Mouse (Mus musculus): Measurements from ENCODE around the gene Akap1. TPM values are rescaled to one million over a fixed set of nuclear protein-coding genes. Genes with fewer than 3 reads are reported as not detected.

Akap1 gene
- total and polyA plus RNA-seq, 2 experiments from 2014 or later: 54.0 to 125 TPM

DNA sequence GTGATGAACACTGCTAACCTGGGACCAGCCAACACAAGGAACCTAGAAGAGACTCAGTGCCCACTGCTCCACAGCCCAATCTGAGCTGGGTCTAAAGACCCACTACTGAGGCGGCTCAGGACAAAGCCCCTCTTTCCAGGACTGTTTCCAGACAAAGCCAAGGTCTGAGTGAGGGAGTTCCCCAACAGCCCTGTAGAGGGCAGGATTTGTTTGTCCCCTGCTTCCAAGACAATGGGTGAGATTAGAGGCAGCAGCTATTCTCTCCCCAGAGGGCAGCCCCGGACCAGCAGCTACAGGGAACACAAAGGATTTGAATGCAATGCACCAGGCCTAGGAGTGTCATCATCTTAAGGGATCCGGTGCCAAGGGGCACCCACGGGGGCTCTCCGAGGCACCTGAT lies 15.8 kb downstream of the Akap1 start:
- Histone ChIP-seq H3K36me3 (replicated peaks; ENCODE audit: control insufficient read depth, insufficient read depth, low read length) (peaks cover 22% of the 10 kb centered on the region), H3K27me3 (ENCODE audit: control insufficient read depth, insufficient read depth, low read length) (no peaks in the 10 kb centered on the region), H3K4me3 (ENCODE audit: low read depth, low read length) (0 out of 2 replicates have a peak overlapping the region, but pooled peaks have one; percentile 2), H3K4me1 (ENCODE audit: control insufficient read depth, insufficient read depth) (peaks cover 42% of the 10 kb centered on the region), H3K9me3 (replicated peaks; ENCODE audit: control insufficient read depth, low read length) (no peaks in the 10 kb centered on the region), H3K9ac (replicated peaks; ENCODE audit: low read depth, low read length) (peak overlapping the region; percentile 30), H3K27ac (ENCODE audit: low read depth) (peak overlapping the region; percentile 92), H3K4me2 (ENCODE audit: low read depth, low read length) (peak overlapping the region; percentile 45)
- ATAC-seq (ENCODE audit: insufficient read depth, low read depth): peak; percentile 70
- peak; percentile 90 for TF ChIP-seq CTCF (IDR thresholded peaks at IDR 0.05; ENCODE audit: low read depth)
- no peak for TF ChIP-seq EP300 (IDR thresholded peaks at IDR 0.05; ENCODE audit: low read depth)
- DNase-seq (ENCODE audit: low spot score): peak; percentile 85
- 16% methylated on average over 5 of the region's 5 CpGs for WGBS

DNA sequence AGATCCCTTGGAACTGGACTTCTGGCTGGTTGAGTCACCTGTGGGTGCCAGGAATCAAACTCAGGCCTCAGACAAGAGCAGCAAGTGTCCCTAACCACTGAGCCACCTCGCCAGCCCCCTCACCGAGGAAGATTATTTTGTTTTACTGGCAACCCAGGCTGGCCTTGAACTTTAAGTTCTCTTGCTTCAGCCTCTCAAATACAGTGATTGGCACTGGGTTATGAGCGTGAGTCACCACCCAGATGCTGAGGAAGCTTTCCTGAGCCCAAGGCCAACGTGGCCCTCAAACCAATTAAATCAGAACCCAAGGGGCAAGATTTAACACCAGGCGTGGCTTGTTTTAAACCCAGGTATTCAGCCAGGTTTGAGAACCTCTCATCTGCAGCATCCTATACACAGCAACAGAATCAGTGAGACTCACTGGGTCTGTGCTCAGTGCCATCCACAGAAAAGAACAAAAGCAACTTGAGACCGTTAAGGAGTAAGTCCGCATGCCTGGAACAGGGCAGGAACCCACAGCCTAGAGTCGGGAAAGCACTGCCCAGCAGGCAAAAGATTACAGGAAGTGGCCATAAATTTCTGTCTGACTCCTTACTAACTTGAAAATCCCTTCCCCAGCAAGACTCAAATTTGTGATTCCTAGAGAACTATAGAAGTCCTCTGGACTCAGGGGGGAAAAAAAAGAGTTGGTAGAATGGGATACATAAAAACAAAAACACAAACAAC lies 16.9 kb downstream of the Akap1 start:
- no peak overlapping the region for H3K9ac ChIP-seq (replicated peaks; ENCODE audit: low read depth, low read length)
- ATAC-seq (ENCODE audit: insufficient read depth, low read depth): no peak
- H3K36me3 ChIP-seq (replicated peaks; ENCODE audit: control insufficient read depth, insufficient read depth, low read length): peaks cover 25% of the 10 kb centered on the region
- no peak overlapping the region for H3K4me3 ChIP-seq (ENCODE audit: low read depth, low read length)
- H3K27ac ChIP-seq (ENCODE audit: low read depth): peak overlapping the region; percentile 92
- 68% methylated on average over 8 of the region's 8 CpGs for WGBS
- no peaks in the 10 kb centered on the region for H3K27me3 ChIP-seq (ENCODE audit: control insufficient read depth, insufficient read depth, low read length)
- no peak for TF ChIP-seq EP300 (IDR thresholded peaks at IDR 0.05; ENCODE audit: low read depth)
- no peak for TF ChIP-seq CTCF (IDR thresholded peaks at IDR 0.05; ENCODE audit: low read depth)
- peaks cover 35% of the 10 kb centered on the region for H3K4me1 ChIP-seq (ENCODE audit: control insufficient read depth, insufficient read depth)
- DNase-seq (ENCODE audit: low spot score): no peak
- H3K4me2 ChIP-seq (ENCODE audit: low read depth, low read length): no peak overlapping the region
- H3K9me3 ChIP-seq (replicated peaks; ENCODE audit: control insufficient read depth, low read length): no peaks in the 10 kb centered on the region

GRCm38 (mm10) chr11:88844384-88844783 lies 20.0 kb downstream of the Akap1 start:
- Histone ChIP-seq H3K27me3 (ENCODE audit: control insufficient read depth, insufficient read depth, low read length) (no peaks in the 10 kb centered on the region), H3K27ac (ENCODE audit: low read depth) (no peak overlapping the region), H3K4me1 (ENCODE audit: control insufficient read depth, insufficient read depth) (peaks cover 32% of the 10 kb centered on the region), H3K9ac (replicated peaks; ENCODE audit: low read depth, low read length) (no peak overlapping the region), H3K4me2 (ENCODE audit: low read depth, low read length) (no peak overlapping the region), H3K9me3 (replicated peaks; ENCODE audit: control insufficient read depth, low read length) (no peaks in the 10 kb centered on the region), H3K4me3 (ENCODE audit: low read depth, low read length) (no peak overlapping the region), H3K36me3 (replicated peaks; ENCODE audit: control insufficient read depth, insufficient read depth, low read length) (peaks cover 32% of the 10 kb centered on the region)
- DNase-seq (ENCODE audit: low spot score) (no peak), ATAC-seq (ENCODE audit: insufficient read depth, low read depth) (no peak)
- TF ChIP-seq CTCF (IDR thresholded peaks at IDR 0.05; ENCODE audit: low read depth) (no peak), EP300 (IDR thresholded peaks at IDR 0.05; ENCODE audit: low read depth) (no peak)
- WGBS: 42% methylated on average over 5 of the region's 5 CpGs

DNA sequence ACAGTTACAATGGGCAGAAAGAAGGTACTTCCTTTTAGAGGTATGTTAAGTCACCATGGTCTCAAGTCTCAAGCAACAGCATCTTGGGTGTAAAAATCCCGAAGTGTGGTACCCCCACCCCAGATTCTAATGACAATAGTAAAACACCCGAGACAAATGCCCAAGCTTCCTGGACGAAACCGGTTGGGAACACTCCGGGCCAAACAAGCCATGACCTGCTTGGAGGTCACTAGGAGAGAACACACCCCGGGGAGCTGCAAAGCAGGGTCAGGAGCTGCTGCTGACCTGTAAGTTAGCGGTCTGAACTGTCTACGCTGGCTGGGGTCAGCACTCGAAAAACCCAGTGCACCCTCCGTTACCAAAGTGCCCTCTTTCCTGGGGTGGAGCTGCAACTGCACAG lies 21.1 kb downstream of the Akap1 start:
- Histone ChIP-seq H3K4me2 (ENCODE audit: low read depth, low read length) (no peak overlapping the region), H3K36me3 (replicated peaks; ENCODE audit: control insufficient read depth, insufficient read depth, low read length) (peaks cover 43% of the 10 kb centered on the region), H3K27me3 (ENCODE audit: control insufficient read depth, insufficient read depth, low read length) (no peaks in the 10 kb centered on the region), H3K4me1 (ENCODE audit: control insufficient read depth, insufficient read depth) (peaks cover 25% of the 10 kb centered on the region), H3K4me3 (ENCODE audit: low read depth, low read length) (no peak overlapping the region), H3K9me3 (replicated peaks; ENCODE audit: control insufficient read depth, low read length) (no peaks in the 10 kb centered on the region), H3K27ac (ENCODE audit: low read depth) (no peak overlapping the region), H3K9ac (replicated peaks; ENCODE audit: low read depth, low read length) (no peak overlapping the region)
- ATAC-seq (ENCODE audit: insufficient read depth, low read depth): no peak
- TF ChIP-seq EP300 (IDR thresholded peaks at IDR 0.05; ENCODE audit: low read depth) (no peak), CTCF (IDR thresholded peaks at IDR 0.05; ENCODE audit: low read depth) (no peak)
- 81% methylated on average over 10 of the region's 10 CpGs for WGBS
- DNase-seq (ENCODE audit: low spot score): no peak

- TF ChIP-seq CTCF (IDR thresholded peaks at IDR 0.05; ENCODE audit: low read depth) (no peak), EP300 (IDR thresholded peaks at IDR 0.05; ENCODE audit: low read depth) (no peak)
- no peak overlapping the region for H3K4me3 ChIP-seq (ENCODE audit: low read depth, low read length)
- H3K36me3 ChIP-seq (replicated peaks; ENCODE audit: control insufficient read depth, insufficient read depth, low read length): peaks cover 51% of the 10 kb centered on the region
- H3K4me2 ChIP-seq (ENCODE audit: low read depth, low read length): no peak overlapping the region
- 89% methylated on average over 11 of the region's 13 CpGs for WGBS
- ATAC-seq (ENCODE audit: insufficient read depth, low read depth) (no peak), DNase-seq (ENCODE audit: low spot score) (no peak)
- peak overlapping the region; percentile 91 for H3K27ac ChIP-seq (ENCODE audit: low read depth)
- H3K27me3 ChIP-seq (ENCODE audit: control insufficient read depth, insufficient read depth, low read length): no peaks in the 10 kb centered on the region
- H3K9me3 ChIP-seq (replicated peaks; ENCODE audit: control insufficient read depth, low read length): no peaks in the 10 kb centered on the region
- no peak overlapping the region for H3K9ac ChIP-seq (replicated peaks; ENCODE audit: low read depth, low read length)
- peaks cover 20% of the 10 kb centered on the region for H3K4me1 ChIP-seq (ENCODE audit: control insufficient read depth, insufficient read depth)
Observed at GRCm38 (mm10) chr11:88842315-88842975, 21.9 kb downstream of the Akap1 start.

All from heart, postnatal 0 days (tissue).